Mouse (Mus musculus) stomach, postnatal 0 days (tissue): ENCODE results near the gene Hipk1.

Experiments
- CTCF ChIP-seq: IDR thresholded peaks from 2 replicates; pipeline ENCODE4 v1.5.1; 2016; ENCODE audit warnings: antibody characterized with exemption, low read depth, mild to moderate bottlenecking, moderate library complexity
- EP300 ChIP-seq: optimal IDR thresholded peaks from 2 replicates; pipeline ENCODE3; 2016; ENCODE audit warnings: antibody characterized with exemption

DNA sequence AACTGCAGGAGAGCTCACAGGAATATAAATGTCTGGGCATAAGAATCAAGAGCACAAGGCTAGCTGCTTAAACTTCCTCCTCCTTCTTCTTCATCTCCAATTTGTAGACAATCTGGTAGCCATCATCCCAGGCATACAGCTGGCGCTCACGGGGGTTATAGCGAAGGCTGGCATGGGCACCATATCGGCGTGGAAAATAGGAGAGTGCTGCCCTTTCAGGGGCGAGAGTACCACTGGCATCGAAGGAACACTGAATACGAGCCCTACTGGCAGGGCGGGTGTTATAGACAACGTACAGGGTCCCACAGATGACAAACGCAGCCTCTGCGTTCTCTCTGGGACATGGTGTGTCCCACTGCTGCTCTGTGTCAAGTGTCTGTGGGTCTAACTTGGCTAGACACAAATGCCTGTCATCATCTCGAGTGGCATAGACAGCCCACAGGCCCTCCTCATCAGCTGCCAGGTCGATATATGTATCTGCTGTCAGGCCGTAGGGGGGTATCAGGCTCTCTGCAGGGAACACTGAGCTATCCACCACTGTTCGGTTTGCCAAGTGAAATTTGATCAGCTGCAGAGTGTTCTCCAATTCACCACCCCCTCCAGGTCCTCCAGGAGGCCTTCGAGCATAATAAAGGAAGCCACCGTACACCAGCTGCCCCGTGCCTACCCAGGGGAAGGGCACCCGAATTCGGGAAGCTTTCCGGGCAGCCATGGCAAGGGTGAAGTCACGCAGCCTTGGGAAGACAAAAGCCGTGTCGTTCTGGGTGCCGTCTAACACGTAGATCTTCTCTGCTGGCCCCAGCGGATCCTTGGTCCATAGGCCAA is 55.4 kb downstream of the Hipk1 start:
- no peak for TF ChIP-seq CTCF
- TF ChIP-seq EP300: no peak
